In genomic region chr3:65352278-65353127, GRCm38 (mm10) we compare ENCODE assay signal across 9 mouse cellular contexts. TPM values are rescaled to one million over a fixed set of nuclear protein-coding genes. Genes with fewer than 3 reads are reported as not detected.
DNase-seq lines count a peak whose midpoint lies in the region; ATAC-seq and TF ChIP-seq lines count a peak whose summit lies in the region.
"Had no signal": no experiment of that assay in that cellular context is flagged by ENCODE, and none has a peak within 500 bp of the region (broad histone marks: within the 10 kb centered on the region; RNA-seq: fewer than 3 reads in every experiment).

No protein-coding gene starts in this region.

- 0 out of 2 replicates have a peak, but pooled peaks have one; percentile 37 for ATAC-seq in heart, embryonic 16.5 days (replicated peaks; ENCODE audit: extremely low read depth, insufficient read depth, low FRiP score)
- ATAC-seq in lung, postnatal 0 days, result peak; percentile 53
- peak; percentile 79 for ATAC-seq in stomach, embryonic 15.5 days (ENCODE audit: insufficient read depth, low FRiP score, low read depth)

- H3K79me2 ChIP-seq in C2C12 (ENCODE audit: control insufficient read depth, insufficient read depth), result no peaks in the 10 kb centered on the region

- no peak for DNase-seq in heart, postnatal 36 days
- DNase-seq in brain, embryonic 14.5 days (ENCODE audit: low read depth), result peak; percentile 68
- peak; percentile 69 for DNase-seq in lung, postnatal 0 days (ENCODE audit: low spot score)
- DNase-seq in layer of hippocampus, postnatal 36 days, result no peak
- no peak for DNase-seq in frontal cortex, postnatal 10 days (ENCODE audit: low spot score in 2 of 2)

- no peak overlapping the region for H3K27ac ChIP-seq in heart, embryonic 16.5 days (ENCODE audit: low read length)
- H3K27ac ChIP-seq in lung, postnatal 0 days (ENCODE audit: low read length), result no peak overlapping the region
- H3K27ac ChIP-seq in stomach, embryonic 15.5 days, result no peak overlapping the region
- H3K27ac ChIP-seq: limb, embryonic 13.5 days had no signal

- no peak overlapping the region for H3K9ac ChIP-seq in heart, embryonic 16.5 days (ENCODE audit: low read length)
- H3K9ac ChIP-seq in lung, postnatal 0 days (replicated peaks; ENCODE audit: low read depth), result no peak overlapping the region
- no peak overlapping the region for H3K9ac ChIP-seq in stomach, embryonic 15.5 days
- H3K9ac ChIP-seq: limb, embryonic 13.5 days had no signal

- 40% methylated on average over 4 of the region's 4 CpGs for WGBS in heart, embryonic 16.5 days
- WGBS in lung, postnatal 0 days, result 37% methylated on average over 4 of the region's 4 CpGs
- WGBS in stomach, embryonic 15.5 days, result 49% methylated on average over 4 of the region's 4 CpGs

- H3K27me3 ChIP-seq in heart, embryonic 16.5 days (ENCODE audit: control insufficient read depth, insufficient read depth, low read length), result no peaks in the 10 kb centered on the region
- no peaks in the 10 kb centered on the region for H3K27me3 ChIP-seq in C2C12 (ENCODE audit: control insufficient read depth, insufficient read depth, insufficient read length)
- no peaks in the 10 kb centered on the region for H3K27me3 ChIP-seq in lung, postnatal 0 days (replicated peaks; ENCODE audit: insufficient read depth, low read length)
- no peaks in the 10 kb centered on the region for H3K27me3 ChIP-seq in stomach, embryonic 15.5 days (replicated peaks)
- H3K27me3 ChIP-seq: limb, embryonic 13.5 days had no signal

- no peaks in the 10 kb centered on the region for H3K36me3 ChIP-seq in heart, embryonic 16.5 days (ENCODE audit: control insufficient read depth, insufficient read depth)
- no peaks in the 10 kb centered on the region for H3K36me3 ChIP-seq in C2C12 (ENCODE audit: control insufficient read depth, insufficient read depth)
- no peaks in the 10 kb centered on the region for H3K36me3 ChIP-seq in lung, postnatal 0 days (ENCODE audit: insufficient read depth, low read length)
- H3K36me3 ChIP-seq in stomach, embryonic 15.5 days, result no peaks in the 10 kb centered on the region
- H3K36me3 ChIP-seq: limb, embryonic 13.5 days had no signal

- no peaks in the 10 kb centered on the region; the same call in 1 of the 2 replicates for H3K4me1 ChIP-seq in heart, embryonic 16.5 days (ENCODE audit: control insufficient read depth, insufficient read depth, low read length)
- H3K4me1 ChIP-seq in lung, postnatal 0 days (ENCODE audit: insufficient read depth, low read depth, low read length), result no peaks in the 10 kb centered on the region
- peaks cover 6% of the 10 kb centered on the region; the same call in 1 of the 2 replicates for H3K4me1 ChIP-seq in stomach, embryonic 15.5 days
- H3K4me1 ChIP-seq: limb, embryonic 13.5 days had no signal

- no peak; the same call in 1 of the 2 replicates for TF ChIP-seq EP300 in lung, postnatal 0 days (IDR thresholded peaks at IDR 0.05)

- H3ac ChIP-seq in C2C12 (ENCODE audit: control insufficient read depth, insufficient read length, low read depth), result no peak overlapping the region

- intact Hi-C loops in heart, postnatal 36 days (cut with DNase I), result loop anchor here (2.0 to 10.0 kb wide), 2 partner anchors 34 to 512 kb away; no protein-coding TSS in a partner anchor

- TF ChIP-seq CTCF in C2C12 (IDR thresholded peaks at IDR 0.05; ENCODE audit: control insufficient read depth, insufficient read depth, insufficient read length), result no peak
- peak; percentile 13; the same call in 1 of the 2 replicates for TF ChIP-seq CTCF in brain, embryonic 14.5 days (IDR thresholded peaks at IDR 0.05; ENCODE audit: borderline replicate concordance, extremely low read depth, insufficient read depth, insufficient read length)
- peak; percentile 57 for TF ChIP-seq CTCF in lung, postnatal 0 days (IDR thresholded peaks at IDR 0.05)

- no peak for TF ChIP-seq POLR2A in brain, embryonic 14.5 days (IDR thresholded peaks at IDR 0.05; ENCODE audit: borderline replicate concordance, extremely low read depth, insufficient read depth, insufficient read length, poor library complexity, severe bottlenecking)

- no peaks in the 10 kb centered on the region for H3K9me3 ChIP-seq in heart, embryonic 16.5 days (replicated peaks; ENCODE audit: control insufficient read depth, low read length)
- no peaks in the 10 kb centered on the region for H3K9me3 ChIP-seq in lung, postnatal 0 days (ENCODE audit: low read length)
- H3K9me3 ChIP-seq in stomach, embryonic 15.5 days, result no peaks in the 10 kb centered on the region
- H3K9me3 ChIP-seq: limb, embryonic 13.5 days had no signal

- H3K79me3 ChIP-seq in C2C12 (ENCODE audit: low read depth), result no peaks in the 10 kb centered on the region

- no peak overlapping the region for H3K4me2 ChIP-seq in heart, embryonic 16.5 days (ENCODE audit: low read depth, low read length)
- no peak overlapping the region for H3K4me2 ChIP-seq in lung, postnatal 0 days (replicated peaks; ENCODE audit: low read depth, low read length)
- H3K4me2 ChIP-seq in stomach, embryonic 15.5 days, result no peak overlapping the region
- H3K4me2 ChIP-seq: limb, embryonic 13.5 days had no signal

- no peak overlapping the region for H3K4me3 ChIP-seq in heart, embryonic 16.5 days (ENCODE audit: low read length)
- H3K4me3 ChIP-seq in C2C12 (ENCODE audit: insufficient read depth, poor library complexity, severe bottlenecking), result no peak overlapping the region
- no peak overlapping the region for H3K4me3 ChIP-seq in lung, postnatal 0 days (ENCODE audit: low read depth, low read length)
- H3K4me3 ChIP-seq in stomach, embryonic 15.5 days (replicated peaks), result no peak overlapping the region
- H3K4me3 ChIP-seq: limb, embryonic 13.5 days had no signal

TF ChIP-seq in C2C12, 6 proteins besides CTCF, POLR2A, EP300 and RAD21:
- TF ChIP-seq USF1 (IDR thresholded peaks at IDR 0.05; ENCODE audit: low read depth) (peak; percentile 58), MAX (IDR thresholded peaks at IDR 0.05) (peak; percentile 46), CEBPB (IDR thresholded peaks at IDR 0.05; ENCODE audit: low read depth) (no peak)

RNA-seq across cellular contexts. Expression of gene Ssr3, which starts 39.9 kb away (rescaled TPM):
- polyA plus RNA-seq in heart, embryonic 16.5 days (2015; fragmentation: Nextera tagmentation; extraction: Ambion mirVana), result 205 and 208 TPM in 2 replicates
- total RNA-seq in heart, postnatal 36 days (2021), result 100 to 1,000 TPM; 117 to 129 TPM
- 94.4 TPM for polyA plus RNA-seq in C2C12 (2012; fragmentation: generic; extraction: Trizol)
- polyA plus RNA-seq in brain, embryonic 14.5 days (2012; rRNA removed), result 125 and 138 TPM in 2 replicates
- 180 TPM in 2 replicates for polyA plus RNA-seq in lung, postnatal 0 days (2015; fragmentation: Nextera tagmentation; extraction: Ambion mirVana)
- polyA plus RNA-seq in stomach, embryonic 15.5 days (2015; fragmentation: Nextera tagmentation; extraction: Ambion mirVana), result 293 and 335 TPM in 2 replicates
- 100 to 1,000 TPM; 115 to 118 TPM for total RNA-seq in layer of hippocampus, postnatal 36 days (2021)

Comparison
In these comparisons a context has a peak if more than half of its experiments do, and no peak if none do; other contexts are left out.
1. DNase-seq: peak in brain, embryonic 14.5 days (single experiment) and lung, postnatal 0 days (single experiment); none in heart, postnatal 36 days (0 of 2), layer of hippocampus, postnatal 36 days (0 of 2) and frontal cortex, postnatal 10 days (0 of 2).
2. Peak in every context shown above with its lines, with median percentiles within 50 percentile points of each other: ATAC-seq.